Mouse (Mus musculus) ES-E14 (cell line): ENCODE results near the gene Pla2g2d. TPM values are rescaled to one million over a fixed set of nuclear protein-coding genes. Genes with fewer than 3 reads are reported as not detected.

Experiments
- DNase-seq: peaks from one replicate; pipeline ENCODE4 v3.0.0-alpha.2; 2013; ENCODE audit warnings: low read depth, low spot score
- H3K27ac ChIP-seq: 2 replicates; pipeline ENCODE4 v1.5.1; 2012; ENCODE audit warnings: low read depth, mild to moderate bottlenecking, low read length, moderate library complexity, mixed read lengths; ENCODE audit not compliant: poor library complexity, insufficient read depth, severe bottlenecking
- H3K36me3 ChIP-seq: 2 replicates; pipeline ENCODE4 v1.6.1; 2012; ENCODE audit warnings: mild to moderate bottlenecking, low read length, moderate library complexity, mixed read lengths; ENCODE audit not compliant: control insufficient read depth, poor library complexity, insufficient read depth, severe bottlenecking
- H3K4me1 ChIP-seq, 2 experiments: fragments of 150-350 bp in 1 of 2; sonication (generic) in 1 of 2; 2 replicates each; pipeline ENCODE4 v1.6.1; 2012; ENCODE audit warnings: low read length in 2 of 2, mild to moderate bottlenecking in 1 of 2, mixed read lengths in 1 of 2; ENCODE audit not compliant: control insufficient read depth in 2 of 2, insufficient read depth in 2 of 2, poor library complexity in 1 of 2
- H3K4me3 ChIP-seq, 2 experiments: fragments of 150-350 bp in 1 of 2; sonication (generic) in 1 of 2; 2 replicates each; pipeline ENCODE4 v1.5.1; 2012; ENCODE audit warnings: low read length in 2 of 2, low read depth in 1 of 2, mild to moderate bottlenecking in 1 of 2, mixed read lengths in 1 of 2; ENCODE audit not compliant: insufficient read depth in 1 of 2, poor library complexity in 1 of 2, severe bottlenecking in 1 of 2
- H3K9ac ChIP-seq: 2 replicates; pipeline ENCODE4 v1.6.1; 2012; ENCODE audit warnings: low read depth, mild to moderate bottlenecking, low read length, mixed read lengths; ENCODE audit not compliant: poor library complexity, insufficient read depth, severe bottlenecking
- H3K9me3 ChIP-seq: fragments of 150-350 bp; sonication (generic); 2 replicates; pipeline ENCODE4 v1.6.1; 2012; ENCODE audit warnings: low read depth, mild to moderate bottlenecking, low read length; ENCODE audit not compliant: control insufficient read depth, insufficient read depth
- CHD2 ChIP-seq: IDR thresholded peaks from 2 replicates; pipeline ENCODE4 v1.6.1; 2014; ENCODE audit warnings: mild to moderate bottlenecking, low read depth, low read length, inconsistent platforms
- HCFC1 ChIP-seq: IDR thresholded peaks from 2 replicates; pipeline ENCODE4 v1.6.1; 2012; ENCODE audit warnings: low read length, inconsistent platforms, borderline replicate concordance; ENCODE audit not compliant: insufficient read depth
- MAFK ChIP-seq: IDR thresholded peaks from 2 replicates; pipeline ENCODE4 v1.6.1; 2014; ENCODE audit warnings: mild to moderate bottlenecking, low read depth, low read length, inconsistent platforms; ENCODE audit not compliant: insufficient read depth
- ZC3H11A ChIP-seq: IDR thresholded peaks from 2 replicates; pipeline ENCODE4 v1.6.1; 2012; ENCODE audit warnings: low read depth, mild to moderate bottlenecking, inconsistent platforms, low read length, borderline replicate concordance
- ZNF384 ChIP-seq: IDR thresholded peaks from 2 replicates; pipeline ENCODE4 v1.6.1; 2012; ENCODE audit warnings: low read depth, low read length, inconsistent platforms
- in situ Hi-C, 2 experiments: fragments of 600-800 bp; cut with MboI; formaldehyde crosslinking; loops; one replicate each; pipeline ENCODE4 v1.15.1; 2025; ENCODE audit warnings: low sequenced_read_pairs in 2 of 2, inconsistent platforms in 1 of 2; ENCODE audit not compliant: unreplicated experiment in 2 of 2
- total RNA-seq: library from RNA; depleted of rRNA; stranded (reverse); fragments of 300-350 nt; gene quantifications from 2 replicates; pipeline ENCODE4 v1.2.3, GENCODE M21; 2012

The Pla2g2d gene
- total RNA-seq, 1 experiment: not detected

DNA sequence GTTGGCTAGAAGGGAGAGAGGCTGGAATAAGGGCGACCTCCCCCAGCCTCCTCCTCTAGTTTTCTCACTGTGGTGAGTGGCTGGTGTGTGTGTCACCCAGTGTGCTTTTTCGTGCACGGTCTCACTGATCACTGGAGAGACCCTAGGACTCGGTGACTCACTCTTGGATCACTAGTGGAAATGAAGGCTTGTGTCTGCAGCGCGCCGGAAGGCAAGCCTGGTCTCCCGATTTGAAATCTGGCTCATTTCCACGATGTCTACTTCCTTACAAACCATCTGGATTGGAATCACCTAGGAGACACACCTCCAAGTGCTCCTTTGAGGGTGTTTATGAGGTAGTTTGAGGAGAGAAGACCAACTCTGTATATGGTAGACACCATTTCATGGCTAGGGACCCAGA is 28.7 kb upstream of the Pla2g2d start:
- Histone ChIP-seq H3K4me3 (no peak overlapping the region), H3K9ac (no peak overlapping the region), H3K27ac (no peak overlapping the region), H3K4me1 (no peaks in the 10 kb centered on the region), H3K9me3 (no peaks in the 10 kb centered on the region), H3K36me3 (no peaks in the 10 kb centered on the region)
- TF ChIP-seq ZC3H11A (no peak), MAFK (no peak), CHD2 (no peak), ZNF384 (no peak), HCFC1 (no peak)
- no peak for DNase-seq
- in situ Hi-C loops: loop anchor here in 1 of 2 experiments (10.0 kb wide), 1 partner anchor 108 kb away; no protein-coding TSS in a partner anchor

DNA sequence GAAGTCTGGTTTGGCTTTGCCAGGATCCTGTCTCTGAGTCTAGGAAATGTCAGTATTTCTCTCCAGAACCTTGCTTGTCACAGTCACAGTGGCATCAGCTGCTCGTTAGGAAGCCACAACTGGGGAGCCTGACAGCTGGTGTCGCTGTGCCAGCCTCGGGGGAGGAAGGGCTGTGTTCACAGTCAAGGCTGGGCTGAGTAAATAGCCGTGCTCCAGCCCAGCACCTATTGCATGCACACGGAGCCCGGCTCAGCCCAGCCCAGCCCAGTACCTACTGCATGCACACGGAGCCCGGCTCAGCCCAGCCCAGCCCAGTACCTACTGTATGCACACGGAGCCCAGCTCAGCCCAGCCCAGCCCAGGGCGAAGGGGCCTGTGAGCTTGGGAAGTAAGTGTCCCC is 27.7 kb upstream of the Pla2g2d start:
- TF ChIP-seq ZNF384 (no peak), MAFK (no peak), HCFC1 (no peak), CHD2 (no peak), ZC3H11A (no peak)
- no peaks in the 10 kb centered on the region for H3K36me3 ChIP-seq
- no peaks in the 10 kb centered on the region for H3K9me3 ChIP-seq
- no peak overlapping the region for H3K9ac ChIP-seq
- no peak overlapping the region for H3K4me3 ChIP-seq
- H3K4me1 ChIP-seq: no peaks in the 10 kb centered on the region
- in situ Hi-C loops: loop anchor here in 1 of 2 experiments (10.0 kb wide), 1 partner anchor 107 kb away; no protein-coding TSS in a partner anchor
- H3K27ac ChIP-seq: no peak overlapping the region
- no peak for DNase-seq

DNA sequence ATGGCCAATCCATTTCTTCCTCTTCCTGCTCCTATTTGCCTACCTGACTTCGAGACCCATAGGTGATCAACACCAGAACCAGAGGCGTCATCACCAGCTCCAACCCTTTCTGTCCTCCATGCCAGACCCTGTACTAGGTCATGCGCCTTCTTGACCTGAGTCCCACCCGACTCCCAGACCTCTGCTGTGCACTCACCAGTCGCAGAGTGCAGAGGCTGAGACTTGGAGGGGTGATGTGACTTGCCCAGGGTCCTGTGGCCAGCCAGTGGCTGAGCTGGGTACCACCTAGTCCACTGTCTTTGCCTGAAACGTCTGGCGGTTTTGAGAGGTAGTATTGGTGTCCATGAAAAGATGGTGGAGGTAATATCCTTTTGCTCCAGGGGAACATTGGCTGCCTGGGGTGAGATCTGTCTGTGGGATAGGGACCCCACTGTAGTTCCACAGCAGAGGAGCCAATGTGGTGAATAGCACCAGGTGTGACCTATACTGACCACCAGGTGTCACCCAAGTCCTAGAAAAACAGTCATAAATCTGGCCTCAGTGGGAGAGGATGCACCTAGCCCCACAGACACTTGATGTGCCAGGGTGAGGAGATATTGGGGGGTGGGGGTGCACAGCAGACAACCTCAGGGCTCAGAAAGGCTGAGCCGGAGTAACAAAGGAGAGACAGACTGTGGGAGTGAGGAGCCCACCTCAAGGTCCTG is 27.0 kb upstream of the Pla2g2d start:
- in situ Hi-C loops: loop anchor here in 1 of 2 experiments (10.0 kb wide), 1 partner anchor 106 kb away; no protein-coding TSS in a partner anchor
- no peak overlapping the region for H3K4me3 ChIP-seq
- no peaks in the 10 kb centered on the region for H3K36me3 ChIP-seq
- no peak overlapping the region for H3K27ac ChIP-seq
- no peak overlapping the region for H3K9ac ChIP-seq
- peak; percentile 46 for DNase-seq
- no peaks in the 10 kb centered on the region for H3K4me1 ChIP-seq
- no peaks in the 10 kb centered on the region for H3K9me3 ChIP-seq
- no peak for TF ChIP-seq HCFC1
- TF ChIP-seq CHD2: no peak
- no peak for TF ChIP-seq MAFK
- TF ChIP-seq ZNF384: no peak
- peak; percentile 73 for TF ChIP-seq ZC3H11A

DNA sequence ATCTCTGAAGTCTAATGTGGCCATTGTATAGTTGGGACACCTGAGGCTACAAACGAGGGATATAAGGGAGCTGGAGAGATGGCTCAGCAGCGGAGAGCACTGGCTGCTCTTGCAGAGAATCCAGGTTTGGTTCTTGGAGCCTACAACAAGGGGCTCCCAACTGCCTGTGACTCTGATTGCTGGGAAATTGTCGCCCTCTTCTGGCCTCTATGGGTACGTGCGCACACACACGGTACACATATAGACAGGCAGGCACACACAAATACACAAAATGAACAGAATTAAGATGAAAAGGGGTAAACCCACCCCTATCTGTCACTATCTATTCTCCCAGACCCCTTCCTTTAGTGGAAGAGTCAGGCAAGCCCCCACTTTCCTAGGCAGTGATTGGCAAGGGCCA is 22.9 kb upstream of the Pla2g2d start:
- H3K4me1 ChIP-seq: no peaks in the 10 kb centered on the region

DNA sequence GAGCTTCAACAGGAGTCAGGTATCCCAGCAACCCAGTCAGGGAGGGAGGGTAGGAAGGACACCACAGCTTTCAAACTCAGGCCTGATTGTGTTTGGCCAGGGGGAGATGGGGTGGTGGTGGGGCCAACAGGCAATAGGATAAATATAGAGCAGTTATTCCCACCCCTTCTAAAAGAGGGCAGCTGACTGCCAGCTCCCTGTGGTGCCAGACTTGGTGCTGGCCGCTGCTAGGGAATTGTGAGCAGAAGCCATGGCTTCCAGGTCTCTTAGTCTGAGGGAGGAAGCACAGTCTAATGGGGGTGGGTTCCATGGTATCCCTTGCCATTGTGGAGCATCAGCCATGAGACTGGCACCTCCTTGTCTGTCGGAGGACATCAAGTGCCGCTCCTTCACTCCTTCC is 21.9 kb upstream of the Pla2g2d start:
- Histone ChIP-seq H3K9me3 (no peaks in the 10 kb centered on the region), H3K4me3 (no peak overlapping the region), H3K27ac (no peak overlapping the region), H3K36me3 (no peaks in the 10 kb centered on the region), H3K9ac (no peak overlapping the region), H3K4me1 (no peaks in the 10 kb centered on the region)
- in situ Hi-C loops: no loop called here
- TF ChIP-seq HCFC1: no peak
- TF ChIP-seq CHD2: no peak
- TF ChIP-seq ZC3H11A: no peak
- no peak for TF ChIP-seq ZNF384
- TF ChIP-seq MAFK: no peak
- no peak for DNase-seq

More for the DNA sequence above, 22.9 kb upstream of the Pla2g2d start:
- peak; percentile 40 for DNase-seq
- Histone ChIP-seq H3K9ac (no peak overlapping the region), H3K9me3 (no peaks in the 10 kb centered on the region), H3K27ac (no peak overlapping the region), H3K4me3 (no peak overlapping the region), H3K36me3 (no peaks in the 10 kb centered on the region)
- TF ChIP-seq ZC3H11A (peak; percentile 44), ZNF384 (no peak)
- in situ Hi-C loops: no loop called here
